Mouse (Mus musculus) thymus, adult 2 months (tissue): ENCODE data around the gene Ggcx. TPM values are rescaled to one million over a fixed set of nuclear protein-coding genes. Genes with fewer than 3 reads are reported as not detected.

Experiments
- DNase-seq: peaks from one replicate; pipeline ENCODE4 v3.0.0; 2021
- H3K27ac ChIP-seq: fragments of 200-500 bp; 2 replicates; pipeline ENCODE4 v1.5.1; 2012; ENCODE audit warnings: low read length, control low read depth; ENCODE audit not compliant: control insufficient read depth, insufficient read depth
- H3K27me3 ChIP-seq: fragments of 200-500 bp; 2 replicates; pipeline ENCODE4 v1.6.1; 2012; ENCODE audit warnings: mild to moderate bottlenecking, low read length, moderate library complexity, mixed read lengths; ENCODE audit not compliant: control insufficient read depth, insufficient read depth
- H3K36me3 ChIP-seq: fragments of 200-500 bp; 2 replicates; pipeline ENCODE4 v1.6.1; 2012; ENCODE audit warnings: mild to moderate bottlenecking, low read length, moderate library complexity; ENCODE audit not compliant: control insufficient read depth, insufficient read depth
- H3K4me1 ChIP-seq: fragments of 200-500 bp; replicated peaks from 2 replicates; pipeline ENCODE4 v1.6.1; 2012; ENCODE audit warnings: low read length; ENCODE audit not compliant: control insufficient read depth, insufficient read depth
- H3K4me3 ChIP-seq: fragments of 200-500 bp; 2 replicates; pipeline ENCODE4 v1.5.1; 2012; ENCODE audit warnings: mild to moderate bottlenecking, low read length, control low read depth, moderate library complexity; ENCODE audit not compliant: control insufficient read depth, insufficient read depth
- CTCF ChIP-seq: fragments of 200-500 bp; IDR thresholded peaks from 2 replicates; pipeline ENCODE4 v1.5.1; 2012; ENCODE audit warnings: mild to moderate bottlenecking, control low read depth, low read length, moderate library complexity, borderline replicate concordance; ENCODE audit not compliant: control insufficient read depth, poor library complexity, insufficient read depth; ENCODE audit errors: extremely low read depth
- POLR2A ChIP-seq: fragments of 200-500 bp; IDR thresholded peaks from 2 replicates; pipeline ENCODE4 v1.6.1; 2012; ENCODE audit warnings: mild to moderate bottlenecking, low read length, control low read depth, moderate library complexity; ENCODE audit not compliant: control insufficient read depth, poor library complexity, insufficient read depth; ENCODE audit errors: extremely low read depth
- WGBS: fragments of 180-500 bp; shearing (Covaris S2); methylation state at CpG from one replicate; pipeline ENCODE4 v1.1.7; 2018; 5-methylcytosine and 5-hydroxymethylcytosine counted together
- polyA plus RNA-seq: library from polyadenylated mRNA; depleted of rRNA; stranded (reverse); fragments of >200 nt; gene quantifications from 2 replicates; pipeline ENCODE4 v1.2.3, GENCODE M21; 2012

The Ggcx gene
- polyA plus RNA-seq, 1 experiment, result 14.0 TPM

DNA sequence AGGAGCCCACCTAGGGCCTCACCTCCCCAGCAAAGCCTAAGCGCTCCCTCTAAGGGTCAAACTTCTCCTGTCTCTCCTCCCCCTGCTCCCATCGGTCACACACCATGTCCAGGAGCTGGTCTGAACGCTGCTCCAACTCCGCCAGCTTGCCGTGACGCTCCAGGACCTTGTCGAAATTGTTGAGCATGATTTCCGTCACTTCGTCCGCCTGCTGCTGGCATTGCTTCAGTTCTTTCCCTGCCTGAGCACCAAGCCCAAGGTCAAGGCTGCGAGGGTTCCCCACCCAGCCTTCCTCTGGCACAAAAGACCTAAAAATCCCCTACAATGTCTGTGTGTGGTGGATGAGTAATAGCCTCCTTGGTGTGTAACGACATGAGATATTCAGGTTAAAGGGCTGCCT, 44.0 kb upstream of the Ggcx start:
- Histone ChIP-seq H3K4me3 (no peak overlapping the region), H3K27ac (no peak overlapping the region), H3K4me1 (peaks cover 11% of the 10 kb centered on the region), H3K36me3 (no peaks in the 10 kb centered on the region), H3K27me3 (no peaks in the 10 kb centered on the region)
- TF ChIP-seq POLR2A, result no peak
- no peak for TF ChIP-seq CTCF
- WGBS, result 90% methylated on average over 12 of the region's 12 CpGs
- no peak for DNase-seq

DNA sequence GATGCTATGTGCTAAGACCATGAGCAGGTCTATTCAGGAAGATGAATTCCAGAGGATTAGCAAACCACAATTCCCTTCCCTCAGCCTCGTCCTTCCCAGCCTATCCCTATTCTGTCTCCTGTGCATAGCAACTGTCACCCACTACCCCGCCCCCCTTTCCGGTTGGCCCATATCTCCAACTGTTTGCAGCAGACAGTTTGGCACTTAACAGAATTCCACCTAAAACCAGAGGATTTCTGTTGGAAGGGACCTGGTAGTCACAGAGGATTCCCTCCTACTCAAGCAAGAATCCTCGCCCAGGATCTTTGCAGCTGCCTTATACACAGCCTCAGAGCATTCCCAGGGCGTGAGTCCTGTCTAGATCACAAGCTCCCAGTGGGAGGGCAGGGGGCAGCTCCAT, 43.0 kb upstream of the Ggcx start:
- Histone ChIP-seq H3K4me3 (no peak overlapping the region), H3K27me3 (no peaks in the 10 kb centered on the region), H3K27ac (no peak overlapping the region), H3K36me3 (no peaks in the 10 kb centered on the region), H3K4me1 (peaks cover 15% of the 10 kb centered on the region)
- no peak for DNase-seq
- WGBS, result 93% methylated on average over 5 of the region's 5 CpGs
- TF ChIP-seq POLR2A, result no peak
- no peak for TF ChIP-seq CTCF

- Histone ChIP-seq H3K4me3 (no peak overlapping the region), H3K27me3 (no peaks in the 10 kb centered on the region), H3K4me1 (peaks cover 13% of the 10 kb centered on the region), H3K36me3 (no peaks in the 10 kb centered on the region), H3K27ac (no peak overlapping the region)
- TF ChIP-seq POLR2A, result no peak
- TF ChIP-seq CTCF, result no peak
- no peak for DNase-seq
- WGBS, result 88% methylated on average over 1 of the region's 1 CpGs
Measured at GRCm38 (mm10) chr6:72371571-72371970, 42.5 kb upstream of the Ggcx start.

- Histone ChIP-seq H3K4me3 (no peak overlapping the region), H3K4me1 (peaks cover 13% of the 10 kb centered on the region), H3K36me3 (no peaks in the 10 kb centered on the region), H3K27me3 (no peaks in the 10 kb centered on the region), H3K27ac (no peak overlapping the region)
- no peak for TF ChIP-seq CTCF
- TF ChIP-seq POLR2A, result no peak
- DNase-seq, result no peak
- 97% methylated on average over 4 of the region's 4 CpGs for WGBS
Measured at GRCm38 (mm10) chr6:72373184-72373583, 40.9 kb upstream of the Ggcx start.

DNA sequence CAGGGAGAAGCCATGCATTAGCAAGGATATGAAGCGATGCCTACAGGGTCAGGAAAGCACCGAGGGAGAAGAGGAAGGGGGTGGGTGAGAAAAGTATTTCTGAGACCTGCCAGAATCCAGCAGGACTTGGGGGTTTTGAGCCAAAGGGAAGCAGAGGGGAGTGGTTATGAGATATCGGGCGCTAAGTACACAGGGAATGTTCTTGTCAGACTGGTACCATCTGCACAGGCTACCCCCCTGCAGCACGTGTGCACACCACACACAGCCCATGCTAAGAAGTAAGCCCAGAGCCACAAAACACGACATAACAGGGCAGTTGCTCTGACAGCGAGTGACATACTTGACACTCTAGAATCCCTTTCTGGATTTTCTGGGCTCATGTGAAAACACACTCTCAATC, 39.9 kb upstream of the Ggcx start:
- H3K4me1 ChIP-seq, result peaks cover 13% of the 10 kb centered on the region
- H3K4me3 ChIP-seq, result no peak overlapping the region
- no peak for DNase-seq
- no peak for TF ChIP-seq CTCF
- TF ChIP-seq POLR2A, result no peak
- H3K27ac ChIP-seq, result no peak overlapping the region
- 69% methylated on average over 7 of the region's 7 CpGs for WGBS
- H3K27me3 ChIP-seq, result no peaks in the 10 kb centered on the region
- no peaks in the 10 kb centered on the region for H3K36me3 ChIP-seq

- no peak for TF ChIP-seq CTCF
- no peak for TF ChIP-seq POLR2A
- Histone ChIP-seq H3K27ac (peak overlapping the region; percentile 7; the same call in 1 of the 2 replicates), H3K27me3 (no peaks in the 10 kb centered on the region), H3K4me3 (no peak overlapping the region), H3K36me3 (no peaks in the 10 kb centered on the region), H3K4me1 (peaks cover 19% of the 10 kb centered on the region)
- WGBS, result 19% methylated on average over 15 of the region's 15 CpGs
- DNase-seq, result no peak
Measured at GRCm38 (mm10) chr6:72374820-72375563, 39.1 kb upstream of the Ggcx start.

DNA sequence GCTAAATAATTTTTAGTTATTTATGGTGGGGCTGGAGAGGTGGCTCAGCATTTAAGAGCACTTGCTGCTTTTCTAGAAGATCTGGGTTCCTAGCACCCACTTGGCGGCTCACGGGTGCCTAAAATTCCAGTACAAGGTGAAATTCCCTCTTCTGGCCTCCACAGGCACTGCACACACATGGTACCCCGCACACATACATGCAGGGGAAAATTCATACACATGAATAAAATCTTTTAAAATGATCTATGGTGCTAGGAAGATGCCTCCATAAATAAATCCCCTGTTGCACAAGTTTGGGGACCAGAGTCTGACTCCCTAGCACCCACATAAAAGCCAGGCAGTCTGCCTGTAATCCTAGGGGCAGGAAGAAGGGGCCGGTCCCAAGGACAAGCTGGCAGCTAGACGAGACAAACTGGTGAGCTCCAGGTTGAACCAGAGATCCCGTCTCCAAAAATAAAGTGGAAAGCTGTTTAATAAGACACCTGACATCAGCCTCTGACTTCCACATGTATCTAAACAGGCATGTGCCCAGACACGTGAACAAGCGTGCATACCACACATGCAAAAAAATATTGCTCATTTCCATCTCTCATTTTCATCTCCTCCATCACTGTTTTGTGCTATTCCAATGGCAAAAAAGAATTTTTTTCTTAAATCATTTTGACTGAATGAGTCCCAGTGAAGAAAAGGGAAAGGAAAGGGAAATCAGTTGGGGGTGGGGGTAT, 35.4 kb upstream of the Ggcx start:
- 91% methylated on average over 8 of the region's 8 CpGs for WGBS
- Histone ChIP-seq H3K27ac (no peak overlapping the region), H3K4me1 (peaks cover 33% of the 10 kb centered on the region), H3K4me3 (no peak overlapping the region), H3K27me3 (no peaks in the 10 kb centered on the region), H3K36me3 (no peaks in the 10 kb centered on the region)
- TF ChIP-seq CTCF, result no peak
- TF ChIP-seq POLR2A, result no peak
- no peak for DNase-seq
